Mouse (Mus musculus): Measurements from ENCODE around the gene Tyro3. TPM values are rescaled to one million over a fixed set of nuclear protein-coding genes. Genes with fewer than 3 reads are reported as not detected.

The Tyro3 gene
- total RNA-seq, 1 experiment = 66.2 TPM

DNA sequence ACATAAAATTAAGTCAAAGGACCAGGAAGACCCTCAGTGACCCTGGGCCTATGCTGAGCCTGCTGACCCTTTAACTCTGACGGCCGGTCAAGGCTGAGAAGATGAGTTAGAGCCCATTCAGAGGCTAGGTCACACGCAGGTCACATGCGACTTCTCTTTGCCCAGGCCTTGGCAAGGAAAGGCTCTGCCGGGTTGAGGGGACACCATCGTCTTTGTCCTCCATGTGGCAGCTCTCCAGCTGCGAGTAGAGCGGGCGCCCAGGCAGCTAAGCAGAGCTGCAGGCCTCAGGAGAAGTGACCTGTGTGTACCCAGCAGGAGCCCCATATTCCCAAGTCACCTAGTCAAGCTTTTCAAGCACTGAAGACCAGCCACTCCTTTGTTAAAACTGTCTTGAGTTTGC lies 23.6 kb downstream of the Tyro3 start:
- no peak for TF ChIP-seq ZNF384 (IDR thresholded peaks at IDR 0.05; ENCODE audit: low read depth, low read length)
- no peak for TF ChIP-seq ZC3H11A (IDR thresholded peaks at IDR 0.05; ENCODE audit: borderline replicate concordance, low read depth, low read length)
- TF ChIP-seq MAFK (IDR thresholded peaks at IDR 0.05; ENCODE audit: insufficient read depth, low read depth, low read length) = no peak
- no peak for TF ChIP-seq CHD2 (IDR thresholded peaks at IDR 0.05; ENCODE audit: low read depth, low read length)
- TF ChIP-seq HCFC1 (IDR thresholded peaks at IDR 0.05; ENCODE audit: borderline replicate concordance, insufficient read depth, low read length) = no peak
- no peak for DNase-seq (ENCODE audit: low read depth, low spot score)
- no peaks in the 10 kb centered on the region for H3K9me3 ChIP-seq (ENCODE audit: control insufficient read depth, insufficient read depth, low read depth, low read length)
- in situ Hi-C loops (cut with MboI; ENCODE audit: low sequenced_read_pairs in 2 of 2, unreplicated experiment in 2 of 2) = no loop called here
- H3K4me3 ChIP-seq (ENCODE audit: insufficient read depth in 1 of 2, low read depth in 1 of 2, low read length in 2 of 2, poor library complexity in 1 of 2, severe bottlenecking in 1 of 2) = no peak overlapping the region
- peaks cover 11% of the 10 kb centered on the region for H3K36me3 ChIP-seq (ENCODE audit: control insufficient read depth, insufficient read depth, low read length, poor library complexity, severe bottlenecking)
- H3K9ac ChIP-seq (ENCODE audit: insufficient read depth, low read depth, low read length, poor library complexity, severe bottlenecking) = no peak overlapping the region
- no peak overlapping the region for H3K27ac ChIP-seq (ENCODE audit: insufficient read depth, low read depth, low read length, poor library complexity, severe bottlenecking)
- peaks cover 5 to 9% of the 10 kb centered on the region in 2 experiments; a peak in 2 of 4 replicates for H3K4me1 ChIP-seq (ENCODE audit: control insufficient read depth in 2 of 2, insufficient read depth in 2 of 2, low read length in 2 of 2, poor library complexity in 1 of 2)

DNA sequence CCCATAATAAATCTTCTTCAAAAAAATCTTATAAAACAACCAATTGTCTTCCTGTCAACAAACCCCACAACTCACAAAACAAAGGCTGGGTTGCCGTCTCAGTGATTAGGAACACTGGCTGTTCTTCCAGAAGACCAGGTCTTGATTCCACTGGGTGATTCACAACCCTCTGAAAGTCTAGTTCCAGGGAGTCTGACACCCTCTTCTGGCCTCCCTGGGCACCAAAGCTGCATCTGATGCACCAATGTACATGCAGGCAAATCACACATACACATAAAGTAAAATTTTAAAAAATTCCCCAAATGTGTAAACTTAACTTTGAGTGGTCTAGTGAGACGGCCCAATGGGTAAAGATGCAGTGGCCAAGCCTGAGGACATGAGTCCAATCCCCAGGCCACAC lies 33.0 kb downstream of the Tyro3 start:
- no peak for DNase-seq (ENCODE audit: low read depth, low spot score)

DNA sequence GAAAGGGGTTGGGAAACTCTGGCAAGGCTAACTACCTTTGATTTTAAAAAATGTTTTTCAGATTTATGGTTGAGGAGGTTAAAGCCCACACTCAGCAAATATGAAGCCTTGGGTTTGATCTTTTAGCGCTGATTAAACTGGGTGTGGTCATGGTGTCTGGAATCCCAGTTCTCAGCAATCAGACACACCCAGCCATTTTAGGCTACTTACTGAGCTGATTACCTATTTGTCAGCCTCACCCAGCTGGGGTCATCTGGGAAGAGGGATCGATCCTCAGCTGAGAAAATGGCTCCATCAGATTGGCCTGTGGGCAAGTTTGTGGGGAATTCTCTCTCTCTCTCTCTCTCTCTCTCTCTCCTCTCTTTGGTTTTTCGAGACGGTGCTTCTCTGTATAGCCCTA lies 36.7 kb downstream of the Tyro3 start:
- peak; percentile 46 for DNase-seq (ENCODE audit: low read depth, low spot score)
- Histone ChIP-seq H3K9me3 (ENCODE audit: control insufficient read depth, insufficient read depth, low read depth, low read length) (no peaks in the 10 kb centered on the region), H3K4me3 (ENCODE audit: insufficient read depth in 1 of 2, low read depth in 1 of 2, low read length in 2 of 2, poor library complexity in 1 of 2, severe bottlenecking in 1 of 2) (no peak overlapping the region), H3K9ac (ENCODE audit: insufficient read depth, low read depth, low read length, poor library complexity, severe bottlenecking) (no peak overlapping the region), H3K27ac (ENCODE audit: insufficient read depth, low read depth, low read length, poor library complexity, severe bottlenecking) (no peak overlapping the region; the same call in 1 of the 2 replicates), H3K36me3 (ENCODE audit: control insufficient read depth, insufficient read depth, low read length, poor library complexity, severe bottlenecking) (no peaks in the 10 kb centered on the region), H3K4me1 (ENCODE audit: control insufficient read depth in 2 of 2, insufficient read depth in 2 of 2, low read length in 2 of 2, poor library complexity in 1 of 2) (no peaks in the 10 kb centered on the region)
- TF ChIP-seq ZNF384 (IDR thresholded peaks at IDR 0.05; ENCODE audit: low read depth, low read length) (no peak), HCFC1 (IDR thresholded peaks at IDR 0.05; ENCODE audit: borderline replicate concordance, insufficient read depth, low read length) (no peak), ZC3H11A (IDR thresholded peaks at IDR 0.05; ENCODE audit: borderline replicate concordance, low read depth, low read length) (no peak), CHD2 (IDR thresholded peaks at IDR 0.05; ENCODE audit: low read depth, low read length) (no peak), MAFK (IDR thresholded peaks at IDR 0.05; ENCODE audit: insufficient read depth, low read depth, low read length) (no peak)
- in situ Hi-C loops (cut with MboI; ENCODE audit: low sequenced_read_pairs in 2 of 2, unreplicated experiment in 2 of 2) = no loop called here

More for the DNA sequence above, 33.0 kb downstream of the Tyro3 start:
- H3K9ac ChIP-seq (ENCODE audit: insufficient read depth, low read depth, low read length, poor library complexity, severe bottlenecking) = no peak overlapping the region
- TF ChIP-seq MAFK (IDR thresholded peaks at IDR 0.05; ENCODE audit: insufficient read depth, low read depth, low read length) = no peak
- TF ChIP-seq CHD2 (IDR thresholded peaks at IDR 0.05; ENCODE audit: low read depth, low read length) = no peak
- TF ChIP-seq ZC3H11A (IDR thresholded peaks at IDR 0.05; ENCODE audit: borderline replicate concordance, low read depth, low read length) = no peak
- no peak for TF ChIP-seq ZNF384 (IDR thresholded peaks at IDR 0.05; ENCODE audit: low read depth, low read length)
- TF ChIP-seq HCFC1 (IDR thresholded peaks at IDR 0.05; ENCODE audit: borderline replicate concordance, insufficient read depth, low read length) = no peak
- H3K36me3 ChIP-seq (ENCODE audit: control insufficient read depth, insufficient read depth, low read length, poor library complexity, severe bottlenecking) = no peaks in the 10 kb centered on the region
- no peaks in the 10 kb centered on the region for H3K9me3 ChIP-seq (ENCODE audit: control insufficient read depth, insufficient read depth, low read depth, low read length)
- peaks cover 0 to 4% of the 10 kb centered on the region in 2 experiments; a peak in 1 of 4 replicates for H3K4me1 ChIP-seq (ENCODE audit: control insufficient read depth in 2 of 2, insufficient read depth in 2 of 2, low read length in 2 of 2, poor library complexity in 1 of 2)
- in situ Hi-C loops (cut with MboI; ENCODE audit: low sequenced_read_pairs in 2 of 2, unreplicated experiment in 2 of 2) = no loop called here
- no peak overlapping the region for H3K27ac ChIP-seq (ENCODE audit: insufficient read depth, low read depth, low read length, poor library complexity, severe bottlenecking)
- no peak overlapping the region for H3K4me3 ChIP-seq (ENCODE audit: insufficient read depth in 1 of 2, low read depth in 1 of 2, low read length in 2 of 2, poor library complexity in 1 of 2, severe bottlenecking in 1 of 2)

DNA sequence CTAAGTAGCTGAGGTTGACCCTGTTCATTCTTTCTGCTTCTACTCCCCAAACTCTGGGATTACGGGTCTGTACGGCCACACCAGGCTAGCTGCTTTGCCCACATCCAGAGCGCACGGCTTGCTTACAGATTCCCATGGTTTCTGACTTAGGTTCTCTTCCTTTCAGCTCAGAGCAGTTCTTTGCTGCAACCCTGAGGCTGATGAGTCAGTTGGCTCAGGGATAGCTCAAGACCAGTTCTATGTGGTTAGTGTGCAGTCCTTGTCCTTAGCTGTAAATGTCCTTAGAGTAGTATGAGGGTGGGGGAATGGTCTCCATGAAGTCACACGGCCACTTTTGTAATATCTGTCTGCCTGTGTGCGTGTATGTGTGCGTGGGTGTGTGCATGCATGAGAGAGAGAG lies 40.1 kb downstream of the Tyro3 start:
- in situ Hi-C loops (cut with MboI; ENCODE audit: low sequenced_read_pairs in 2 of 2, unreplicated experiment in 2 of 2) = no loop called here
- Histone ChIP-seq H3K9me3 (ENCODE audit: control insufficient read depth, insufficient read depth, low read depth, low read length) (no peaks in the 10 kb centered on the region), H3K27ac (ENCODE audit: insufficient read depth, low read depth, low read length, poor library complexity, severe bottlenecking) (no peak overlapping the region), H3K9ac (ENCODE audit: insufficient read depth, low read depth, low read length, poor library complexity, severe bottlenecking) (no peak overlapping the region), H3K4me1 (ENCODE audit: control insufficient read depth in 2 of 2, insufficient read depth in 2 of 2, low read length in 2 of 2, poor library complexity in 1 of 2) (peaks cover 0 to 2% of the 10 kb centered on the region in 2 experiments; a peak in 1 of 4 replicates), H3K36me3 (ENCODE audit: control insufficient read depth, insufficient read depth, low read length, poor library complexity, severe bottlenecking) (no peaks in the 10 kb centered on the region), H3K4me3 (ENCODE audit: insufficient read depth in 1 of 2, low read depth in 1 of 2, low read length in 2 of 2, poor library complexity in 1 of 2, severe bottlenecking in 1 of 2) (no peak overlapping the region)
- DNase-seq (ENCODE audit: low read depth, low spot score) = no peak
- TF ChIP-seq ZNF384 (IDR thresholded peaks at IDR 0.05; ENCODE audit: low read depth, low read length) (no peak), ZC3H11A (IDR thresholded peaks at IDR 0.05; ENCODE audit: borderline replicate concordance, low read depth, low read length) (no peak), MAFK (IDR thresholded peaks at IDR 0.05; ENCODE audit: insufficient read depth, low read depth, low read length) (no peak), HCFC1 (IDR thresholded peaks at IDR 0.05; ENCODE audit: borderline replicate concordance, insufficient read depth, low read length) (no peak), CHD2 (IDR thresholded peaks at IDR 0.05; ENCODE audit: low read depth, low read length) (no peak)

All from ES-E14 (cell line).